Mouse (Mus musculus) C2C12 (cell line): ENCODE measurements around the gene Cox6b2. TPM values are rescaled to one million over a fixed set of nuclear protein-coding genes. Genes with fewer than 3 reads are reported as not detected.

Experiments used
- H3K27me3 ChIP-seq: one replicate; pipeline ENCODE4 v1.6.1; 2011; ENCODE audit not compliant: control insufficient read depth, insufficient read depth, insufficient read length
- H3K36me3 ChIP-seq: one replicate; pipeline ENCODE4 v1.6.1; 2011; ENCODE audit not compliant: control insufficient read depth, insufficient read depth
- H3K4me3 ChIP-seq: one replicate; pipeline ENCODE4 v1.5.1; 2011; ENCODE audit warnings: mild to moderate bottlenecking, control low read depth; ENCODE audit not compliant: poor library complexity, insufficient read depth, severe bottlenecking
- H3K79me2 ChIP-seq: one replicate; pipeline ENCODE4 v1.6.1; 2011; ENCODE audit not compliant: control insufficient read depth, insufficient read depth
- H3K79me3 ChIP-seq: one replicate; pipeline ENCODE4 v1.6.1; 2011; ENCODE audit warnings: low read depth, control low read depth
- H3ac ChIP-seq: one replicate; pipeline ENCODE3; 2011; ENCODE audit warnings: low read depth; ENCODE audit not compliant: control insufficient read depth, insufficient read length
- CEBPB ChIP-seq: IDR thresholded peaks from one replicate; pipeline ENCODE4 v1.6.1; 2011; ENCODE audit warnings: low read depth, mild to moderate bottlenecking, control low read depth, moderate library complexity
- CTCF ChIP-seq: IDR thresholded peaks from one replicate; pipeline ENCODE4 v1.5.1; 2011; ENCODE audit not compliant: control insufficient read depth, insufficient read depth, insufficient read length
- FOSL1 ChIP-seq: IDR thresholded peaks from one replicate; pipeline ENCODE4 v1.8.0; 2011; ENCODE audit warnings: mild to moderate bottlenecking, low read length; ENCODE audit not compliant: poor library complexity, insufficient read depth, severe bottlenecking
- MAX ChIP-seq: IDR thresholded peaks from one replicate; pipeline ENCODE4 v1.6.1; 2011; ENCODE audit warnings: mild to moderate bottlenecking, control low read depth
- MYOD1 ChIP-seq: IDR thresholded peaks from one replicate; pipeline ENCODE4 v1.6.1; 2011; ENCODE audit warnings: low read depth; ENCODE audit not compliant: control insufficient read depth, insufficient read length
- MYOG ChIP-seq: IDR thresholded peaks from one replicate; pipeline ENCODE4 v1.6.1; 2011; ENCODE audit not compliant: control insufficient read depth, insufficient read length; ENCODE audit errors: extremely low read depth
- USF1 ChIP-seq: IDR thresholded peaks from one replicate; pipeline ENCODE4 v1.6.1; 2011; ENCODE audit warnings: low read depth, mild to moderate bottlenecking, control low read depth, moderate library complexity
- polyA plus RNA-seq: library from polyadenylated mRNA; unstranded; fragments of >200 nt; fragmentation: generic; extraction: Trizol; gene quantifications from one replicate; pipeline ENCODE4 v1.2.1, GENCODE M21; 2012; ENCODE audit warnings: missing spikeins

The Cox6b2 gene
- polyA plus RNA-seq, 1 experiment, result 0.26 TPM

GRCm38 (mm10) chr7:4792278-4793212, 39.7 kb upstream of the Cox6b2 start, which contains the start of gene Rpl28:
TSS of gene Rpl28 (plus strand) at chr7:4792874.
- peaks cover 39% of the 10 kb centered on the region for H3K36me3 ChIP-seq
- H3K4me3 ChIP-seq, result peak within 1 kb of the TSS; percentile 60
- H3K79me2 ChIP-seq, result peaks cover 37% of the 10 kb centered on the region
- H3K79me3 ChIP-seq, result peaks cover 20% of the 10 kb centered on the region
- no peaks in the 10 kb centered on the region for H3K27me3 ChIP-seq
- H3ac ChIP-seq, result peak within 1 kb of the TSS; percentile 100
- TF ChIP-seq MYOD1 (no peak), MAX (peak; percentile 85)

DNA sequence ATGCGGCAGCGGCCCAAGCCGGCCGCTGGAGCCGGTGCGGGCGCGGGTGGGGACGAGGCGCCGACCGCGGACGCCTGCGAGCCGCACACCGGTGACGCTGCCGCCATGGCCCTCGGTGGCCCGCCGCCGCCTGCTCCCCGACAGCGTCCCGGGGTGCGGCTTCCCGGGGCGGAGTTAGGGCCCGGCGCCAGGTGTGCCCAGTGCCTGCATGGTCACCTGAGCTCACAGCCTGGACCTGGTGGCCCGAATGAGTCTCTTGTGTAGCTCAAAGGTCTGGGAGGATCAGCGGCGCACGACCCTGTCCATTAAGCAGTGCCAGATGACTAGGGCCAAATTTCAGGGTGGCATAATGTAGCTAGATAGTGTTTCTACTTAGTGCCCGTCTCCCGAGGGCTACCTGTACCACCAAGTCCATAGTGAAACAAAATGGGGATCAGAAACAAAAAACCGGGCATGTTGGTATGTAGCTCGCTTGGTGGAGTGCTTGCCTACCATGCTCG, 36.6 kb upstream of the Cox6b2 start, which contains the start of gene Tmem238:
Tmem238 (minus strand) TSS at position 221 of the 500 bp plus-strand sequence.
- Histone ChIP-seq H3K79me2 (peaks cover 42% of the 10 kb centered on the region), H3K36me3 (peaks cover 21% of the 10 kb centered on the region), H3K27me3 (no peaks in the 10 kb centered on the region), H3K79me3 (peaks cover 20% of the 10 kb centered on the region), H3ac (peak within 1 kb of the TSS; percentile 92), H3K4me3 (peak within 1 kb of the TSS; percentile 42)
- TF ChIP-seq USF1 (no peak), MYOG (no peak), CEBPB (no peak), MAX (no peak), FOSL1 (no peak), CTCF (no peak), MYOD1 (no peak)

DNA sequence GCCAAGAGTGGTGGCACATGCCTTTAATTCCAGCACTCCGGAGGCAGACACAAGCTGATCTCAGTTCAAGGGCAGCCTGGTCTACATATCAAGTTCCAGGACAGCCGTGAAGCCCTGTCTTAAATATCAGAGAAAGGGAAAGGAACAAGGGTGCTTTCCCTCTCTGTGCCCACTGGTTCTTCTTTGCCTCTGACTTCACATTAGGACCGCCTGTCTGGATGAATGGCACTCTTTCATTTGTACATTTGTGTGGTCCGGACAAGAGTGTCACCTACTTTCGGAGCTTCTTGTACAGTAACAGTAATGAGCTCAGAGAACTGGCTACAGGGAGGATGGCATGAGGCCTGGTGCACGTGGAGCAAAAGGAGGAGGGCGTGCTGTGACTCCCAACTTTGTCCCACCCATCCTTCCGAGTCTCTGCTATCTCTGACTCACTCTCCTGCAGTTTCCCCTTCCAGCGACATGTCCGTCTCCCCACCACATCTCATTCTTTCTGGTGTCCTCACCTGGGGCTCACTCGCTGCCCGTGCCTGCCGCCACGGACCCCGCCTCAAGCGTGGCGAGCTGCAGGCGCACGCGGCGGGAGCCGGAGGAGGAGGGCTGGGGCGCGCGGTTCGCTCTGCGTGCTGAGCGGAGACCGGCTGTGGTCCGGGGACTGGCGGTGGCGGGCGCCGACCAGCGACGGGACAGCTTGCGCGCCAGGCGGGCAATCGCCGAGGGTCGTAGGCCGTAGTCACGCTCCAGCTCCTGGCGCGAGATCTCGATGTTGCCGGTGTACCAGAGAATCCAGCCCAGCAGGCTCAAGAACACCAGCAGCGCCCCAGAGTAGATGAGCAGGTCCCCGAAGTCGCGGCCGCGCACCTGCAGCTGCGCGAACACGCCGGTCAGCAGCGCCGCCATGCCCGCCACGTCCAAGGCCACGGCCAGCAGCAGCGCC, 35.9 kb upstream of the Cox6b2 start:
- H3K4me3 ChIP-seq, result peak overlapping the region; percentile 42
- peaks cover 15% of the 10 kb centered on the region for H3K79me3 ChIP-seq
- H3K27me3 ChIP-seq, result no peaks in the 10 kb centered on the region
- H3K79me2 ChIP-seq, result peaks cover 34% of the 10 kb centered on the region
- H3ac ChIP-seq, result peak overlapping the region; percentile 92
- H3K36me3 ChIP-seq, result peaks cover 14% of the 10 kb centered on the region
- TF ChIP-seq CEBPB (no peak), USF1 (peak; percentile 57), FOSL1 (no peak), MYOD1 (no peak), MAX (peak; percentile 97), CTCF (peak; percentile 25), MYOG (no peak)

- TF ChIP-seq MYOD1 (no peak), CEBPB (no peak), CTCF (no peak), USF1 (no peak), MYOG (no peak), FOSL1 (no peak), MAX (no peak)
- Histone ChIP-seq H3K27me3 (no peaks in the 10 kb centered on the region), H3K36me3 (peaks cover 9% of the 10 kb centered on the region), H3K79me2 (peaks cover 24% of the 10 kb centered on the region), H3K4me3 (no peak overlapping the region), H3ac (no peak overlapping the region), H3K79me3 (peaks cover 8% of the 10 kb centered on the region)
Observed at GRCm38 (mm10) chr7:4783667-4784268, 30.9 kb upstream of the Cox6b2 start.

- peaks cover 9% of the 10 kb centered on the region for H3K36me3 ChIP-seq
- TF ChIP-seq FOSL1, result no peak
- no peak for TF ChIP-seq CEBPB
- no peak within 1 kb of the TSS for H3ac ChIP-seq
- H3K4me3 ChIP-seq, result no peak within 1 kb of the TSS
- H3K27me3 ChIP-seq, result no peaks in the 10 kb centered on the region
- H3K79me3 ChIP-seq, result peaks cover 8% of the 10 kb centered on the region
- H3K79me2 ChIP-seq, result peaks cover 16% of the 10 kb centered on the region
Observed at GRCm38 (mm10) chr7:4782759-4783158, 29.9 kb upstream of the Cox6b2 start, which contains the start of the genes Il11 and Tmem190. TSS of gene Il11 (minus strand) at chr7:4782859. TSS of gene Tmem190 (plus strand) at chr7:4782937.
